Mouse (Mus musculus): ENCODE results near the gene Nfe2l3. TPM values are rescaled to one million over a fixed set of nuclear protein-coding genes. Genes with fewer than 3 reads are reported as not detected.
A peak's percentile ranks its signal among the peaks of the same experiment; 100 is the strongest.

The Nfe2l3 gene
- polyA plus RNA-seq, 1 experiment from 2014 or later, result 1.7 TPM

DNA sequence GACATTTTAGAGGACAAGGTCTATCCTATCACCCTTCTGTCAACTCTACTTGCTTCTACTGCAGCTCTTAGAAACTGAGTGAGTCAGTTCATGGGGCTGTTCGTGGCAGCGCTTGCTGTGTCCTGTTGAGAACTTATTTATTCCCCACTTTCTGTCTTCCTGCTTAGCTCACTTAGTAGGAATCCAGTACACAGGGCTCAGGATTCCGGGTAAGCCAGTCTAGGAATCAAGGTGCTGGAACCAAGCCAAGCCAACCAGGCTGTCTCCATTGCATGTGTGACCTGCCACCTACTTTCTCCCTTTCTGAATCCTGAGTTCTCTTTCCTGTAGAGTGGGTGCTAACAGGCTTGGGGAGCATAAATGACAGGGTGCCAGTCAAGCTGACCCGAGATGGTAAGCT, 5.2 kb downstream of the Nfe2l3 start:
- Histone ChIP-seq H3K4me2 (ENCODE audit: low read depth, low read length) (no peak overlapping the region), H3K27me3 (ENCODE audit: control insufficient read depth, insufficient read depth, low read depth, low read length) (peaks cover 17% of the 10 kb centered on the region), H3K4me3 (ENCODE audit: low read length) (no peak overlapping the region), H3K4me1 (replicated peaks; ENCODE audit: control insufficient read depth, insufficient read depth, low read length) (peaks cover 13% of the 10 kb centered on the region), H3K27ac (ENCODE audit: low read length) (no peak overlapping the region), H3K9ac (ENCODE audit: low read length) (no peak overlapping the region), H3K36me3 (ENCODE audit: control insufficient read depth, insufficient read depth, low read length) (no peaks in the 10 kb centered on the region), H3K9me3 (ENCODE audit: control insufficient read depth, low read length) (no peaks in the 10 kb centered on the region)
- WGBS, result 44% methylated on average over 4 of the region's 4 CpGs
- peak; percentile 56; the same call in 1 of the 2 replicates for ATAC-seq (ENCODE audit: low read depth)

DNA sequence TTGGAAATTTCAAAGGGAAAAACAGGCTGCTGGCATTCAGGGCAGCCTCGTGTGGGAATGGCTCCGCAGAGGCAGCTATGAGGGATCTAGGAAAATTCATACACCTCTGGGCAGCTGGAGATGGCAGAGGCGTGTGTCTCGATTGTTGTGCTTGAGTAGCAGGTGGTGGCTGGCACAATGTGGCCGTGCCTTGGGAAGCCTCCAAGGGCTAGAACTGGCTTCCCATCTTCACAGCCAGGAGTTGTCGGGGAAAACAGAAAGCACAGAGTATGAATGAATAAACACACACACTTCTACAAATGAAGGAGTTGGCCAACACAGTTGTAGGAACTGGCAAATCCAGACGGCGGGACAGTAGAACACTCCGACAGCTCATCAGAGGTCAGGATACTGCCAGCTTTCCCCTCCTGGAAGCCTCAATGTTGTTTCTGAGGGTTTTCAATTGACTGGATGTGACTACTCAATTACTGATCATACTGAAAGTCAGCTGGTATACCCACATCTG, 6.4 kb downstream of the Nfe2l3 start:
- no peaks in the 10 kb centered on the region for H3K36me3 ChIP-seq (ENCODE audit: control insufficient read depth, insufficient read depth, low read length)
- H3K4me3 ChIP-seq (ENCODE audit: low read length), result no peak overlapping the region
- H3K9ac ChIP-seq (ENCODE audit: low read length), result no peak overlapping the region
- peaks cover 7% of the 10 kb centered on the region; the same call in 1 of the 2 replicates for H3K4me1 ChIP-seq (replicated peaks; ENCODE audit: control insufficient read depth, insufficient read depth, low read length)
- no peaks in the 10 kb centered on the region for H3K9me3 ChIP-seq (ENCODE audit: control insufficient read depth, low read length)
- no peak overlapping the region for H3K27ac ChIP-seq (ENCODE audit: low read length)
- WGBS, result 74% methylated on average over 9 of the region's 9 CpGs
- H3K4me2 ChIP-seq (ENCODE audit: low read depth, low read length), result no peak overlapping the region
- ATAC-seq (ENCODE audit: low read depth), result no peak
- peaks cover 5% of the 10 kb centered on the region; the same call in 1 of the 2 replicates for H3K27me3 ChIP-seq (ENCODE audit: control insufficient read depth, insufficient read depth, low read depth, low read length)

DNA sequence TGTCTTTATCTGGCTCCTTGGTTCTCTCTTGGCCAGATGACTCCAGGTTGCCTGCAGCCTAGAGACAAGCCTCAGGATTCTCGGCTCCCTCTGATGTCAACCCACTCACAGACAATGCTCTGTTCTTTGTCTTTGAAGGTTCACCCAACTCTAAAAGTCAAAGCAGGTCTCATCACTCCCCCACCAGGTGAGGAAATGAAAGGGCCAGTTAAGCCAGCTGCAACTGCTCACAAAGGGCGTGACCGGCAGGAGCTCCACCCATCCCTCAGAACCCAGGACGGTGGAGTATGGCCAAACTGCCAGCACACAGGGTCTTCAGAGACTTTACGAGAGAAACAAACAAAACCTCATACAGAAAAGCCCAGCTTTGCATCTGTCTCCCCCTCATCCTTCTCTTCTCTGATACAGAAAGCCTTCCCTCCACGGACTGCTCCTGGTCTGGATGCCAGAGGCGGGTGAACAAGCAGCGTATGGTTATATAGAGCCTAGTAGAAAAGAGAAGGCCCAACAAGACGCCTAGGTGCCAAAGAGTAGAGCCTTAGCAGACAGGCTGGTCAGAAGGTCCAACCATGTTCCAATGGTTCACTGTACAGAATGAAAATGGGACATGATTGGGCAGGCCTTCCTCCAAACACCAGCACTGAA, 9.8 kb downstream of the Nfe2l3 start:
- H3K27ac ChIP-seq (ENCODE audit: low read length), result no peak overlapping the region
- ATAC-seq (ENCODE audit: low read depth), result no peak
- H3K9me3 ChIP-seq (ENCODE audit: control insufficient read depth, low read length), result no peaks in the 10 kb centered on the region
- no peaks in the 10 kb centered on the region for H3K36me3 ChIP-seq (ENCODE audit: control insufficient read depth, insufficient read depth, low read length)
- no peak overlapping the region for H3K4me2 ChIP-seq (ENCODE audit: low read depth, low read length)
- 55% methylated on average over 9 of the region's 9 CpGs for WGBS
- H3K9ac ChIP-seq (ENCODE audit: low read length), result no peak overlapping the region
- H3K27me3 ChIP-seq (ENCODE audit: control insufficient read depth, insufficient read depth, low read depth, low read length), result no peaks in the 10 kb centered on the region
- no peak overlapping the region for H3K4me3 ChIP-seq (ENCODE audit: low read length)
- H3K4me1 ChIP-seq (replicated peaks; ENCODE audit: control insufficient read depth, insufficient read depth, low read length), result peaks cover 4% of the 10 kb centered on the region; the same call in 1 of the 2 replicates

DNA sequence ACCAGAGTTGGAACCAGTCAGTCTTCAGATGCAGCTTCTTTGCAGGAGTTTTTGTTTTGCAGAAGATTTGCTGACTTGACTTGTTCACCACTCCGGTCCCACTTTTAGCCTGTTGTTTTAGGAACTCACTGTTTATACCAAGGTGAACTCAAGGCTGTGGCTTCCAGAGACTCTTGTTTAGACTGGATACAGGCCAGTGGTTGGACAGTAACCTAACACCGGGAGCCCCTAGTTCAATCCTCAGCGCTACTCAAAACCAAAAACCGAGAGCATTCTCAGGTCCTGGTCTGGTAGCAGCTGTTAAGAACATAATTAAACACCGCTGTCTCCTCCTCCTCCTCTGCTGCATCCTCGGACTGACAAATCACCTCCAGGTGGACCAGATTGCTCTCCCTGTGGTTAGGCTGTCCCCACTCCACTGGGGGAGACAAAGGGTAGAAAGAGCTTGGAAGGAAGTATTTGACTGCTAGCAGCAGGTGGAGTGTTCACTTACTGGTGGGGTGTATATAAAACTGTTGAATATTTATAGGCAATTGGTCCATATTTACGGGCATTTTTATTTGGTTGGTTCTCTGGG, 20.5 kb downstream of the Nfe2l3 start:
- WGBS, result 60% methylated on average over 7 of the region's 7 CpGs
- Histone ChIP-seq H3K9ac (ENCODE audit: low read length) (no peak overlapping the region), H3K4me2 (ENCODE audit: low read depth, low read length) (no peak overlapping the region), H3K9me3 (ENCODE audit: control insufficient read depth, low read length) (no peaks in the 10 kb centered on the region), H3K4me1 (replicated peaks; ENCODE audit: control insufficient read depth, insufficient read depth, low read length) (no peaks in the 10 kb centered on the region), H3K4me3 (ENCODE audit: low read length) (no peak overlapping the region), H3K27ac (ENCODE audit: low read length) (no peak overlapping the region), H3K27me3 (ENCODE audit: control insufficient read depth, insufficient read depth, low read depth, low read length) (no peaks in the 10 kb centered on the region), H3K36me3 (ENCODE audit: control insufficient read depth, insufficient read depth, low read length) (peaks cover 4% of the 10 kb centered on the region; the same call in 1 of the 2 replicates)
- no peak for ATAC-seq (ENCODE audit: low read depth)

DNA sequence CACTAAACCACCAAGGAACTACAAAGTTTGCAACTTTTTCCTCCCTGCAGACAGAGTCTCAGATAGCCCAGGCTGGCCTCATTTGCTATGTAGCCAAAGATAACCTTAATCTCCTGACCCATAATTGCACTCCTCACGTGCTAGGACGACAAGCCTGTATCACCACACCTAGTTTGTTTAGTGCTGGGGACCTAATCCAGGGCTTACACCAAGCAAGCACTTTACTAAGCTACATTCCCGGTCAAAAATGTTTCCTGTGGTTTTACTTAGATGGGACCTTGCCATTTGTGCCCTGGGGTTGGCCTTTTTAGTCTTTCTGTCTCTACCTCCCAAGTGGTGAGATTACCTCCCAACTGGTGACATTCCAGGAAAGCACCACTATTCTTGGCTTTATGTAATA, 22.5 kb downstream of the Nfe2l3 start:
- Histone ChIP-seq H3K9me3 (ENCODE audit: control insufficient read depth, low read length) (no peaks in the 10 kb centered on the region), H3K27me3 (ENCODE audit: control insufficient read depth, insufficient read depth, low read depth, low read length) (no peaks in the 10 kb centered on the region), H3K4me2 (ENCODE audit: low read depth, low read length) (no peak overlapping the region), H3K4me3 (ENCODE audit: low read length) (no peak overlapping the region), H3K36me3 (ENCODE audit: control insufficient read depth, insufficient read depth, low read length) (peaks cover 13% of the 10 kb centered on the region), H3K9ac (ENCODE audit: low read length) (no peak overlapping the region), H3K27ac (ENCODE audit: low read length) (no peak overlapping the region), H3K4me1 (replicated peaks; ENCODE audit: control insufficient read depth, insufficient read depth, low read length) (no peaks in the 10 kb centered on the region)
- WGBS, result 27% methylated on average over 3 of the region's 3 CpGs
- no peak for ATAC-seq (ENCODE audit: low read depth)

DNA sequence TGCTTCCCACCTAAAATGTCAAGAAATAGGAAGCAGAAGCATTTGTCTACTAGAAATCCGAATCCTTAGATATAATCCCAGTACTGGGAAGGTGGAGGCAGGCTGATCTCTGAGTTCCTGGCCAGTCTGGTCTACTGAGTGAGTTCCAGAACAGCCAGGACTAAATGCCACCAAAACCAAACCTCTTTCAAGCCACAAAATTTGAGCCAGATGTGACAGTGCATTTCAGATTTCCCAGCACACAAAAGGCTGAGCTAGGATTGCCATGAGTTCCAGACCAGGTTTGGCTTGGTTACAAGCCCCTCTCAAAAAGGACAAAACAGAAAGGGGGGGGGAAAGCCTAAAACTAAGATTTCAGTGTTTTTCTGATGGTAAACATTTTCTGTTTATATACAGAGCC, 23.7 kb downstream of the Nfe2l3 start:
- Histone ChIP-seq H3K9me3 (ENCODE audit: control insufficient read depth, low read length) (no peaks in the 10 kb centered on the region), H3K27ac (ENCODE audit: low read length) (no peak overlapping the region), H3K4me3 (ENCODE audit: low read length) (no peak overlapping the region), H3K36me3 (ENCODE audit: control insufficient read depth, insufficient read depth, low read length) (peaks cover 22% of the 10 kb centered on the region), H3K4me2 (ENCODE audit: low read depth, low read length) (no peak overlapping the region), H3K9ac (ENCODE audit: low read length) (no peak overlapping the region), H3K27me3 (ENCODE audit: control insufficient read depth, insufficient read depth, low read depth, low read length) (no peaks in the 10 kb centered on the region), H3K4me1 (replicated peaks; ENCODE audit: control insufficient read depth, insufficient read depth, low read length) (no peaks in the 10 kb centered on the region)
- WGBS, result 63% methylated on average over 1 of the region's 1 CpGs
- no peak for ATAC-seq (ENCODE audit: low read depth)

DNA sequence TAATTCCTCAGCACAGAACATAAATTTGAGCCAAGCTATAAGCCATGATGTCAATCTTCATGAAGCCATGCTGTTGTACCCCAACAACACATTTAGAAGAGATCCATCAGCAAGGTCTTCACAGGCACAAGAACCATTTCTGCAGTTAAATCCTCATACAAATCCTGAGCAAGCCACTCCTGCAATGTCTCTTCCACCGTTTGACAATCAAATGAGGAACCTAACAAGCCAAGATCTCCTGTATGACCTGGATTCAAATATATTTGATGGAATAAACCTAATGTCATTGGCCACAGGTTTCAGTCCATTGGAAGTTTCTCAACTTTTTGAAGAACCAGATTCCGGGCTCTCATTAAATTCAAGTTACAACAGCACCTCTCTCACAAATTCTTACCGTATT, 24.8 kb downstream of the Nfe2l3 start:
- ATAC-seq (ENCODE audit: low read depth), result no peak
- Histone ChIP-seq H3K9ac (ENCODE audit: low read length) (no peak overlapping the region), H3K27ac (ENCODE audit: low read length) (no peak overlapping the region), H3K4me2 (ENCODE audit: low read depth, low read length) (no peak overlapping the region), H3K9me3 (ENCODE audit: control insufficient read depth, low read length) (no peaks in the 10 kb centered on the region), H3K27me3 (ENCODE audit: control insufficient read depth, insufficient read depth, low read depth, low read length) (no peaks in the 10 kb centered on the region), H3K36me3 (ENCODE audit: control insufficient read depth, insufficient read depth, low read length) (peaks cover 30% of the 10 kb centered on the region), H3K4me3 (ENCODE audit: low read length) (no peak overlapping the region), H3K4me1 (replicated peaks; ENCODE audit: control insufficient read depth, insufficient read depth, low read length) (no peaks in the 10 kb centered on the region)
- WGBS, result 74% methylated on average over 3 of the region's 3 CpGs

DNA sequence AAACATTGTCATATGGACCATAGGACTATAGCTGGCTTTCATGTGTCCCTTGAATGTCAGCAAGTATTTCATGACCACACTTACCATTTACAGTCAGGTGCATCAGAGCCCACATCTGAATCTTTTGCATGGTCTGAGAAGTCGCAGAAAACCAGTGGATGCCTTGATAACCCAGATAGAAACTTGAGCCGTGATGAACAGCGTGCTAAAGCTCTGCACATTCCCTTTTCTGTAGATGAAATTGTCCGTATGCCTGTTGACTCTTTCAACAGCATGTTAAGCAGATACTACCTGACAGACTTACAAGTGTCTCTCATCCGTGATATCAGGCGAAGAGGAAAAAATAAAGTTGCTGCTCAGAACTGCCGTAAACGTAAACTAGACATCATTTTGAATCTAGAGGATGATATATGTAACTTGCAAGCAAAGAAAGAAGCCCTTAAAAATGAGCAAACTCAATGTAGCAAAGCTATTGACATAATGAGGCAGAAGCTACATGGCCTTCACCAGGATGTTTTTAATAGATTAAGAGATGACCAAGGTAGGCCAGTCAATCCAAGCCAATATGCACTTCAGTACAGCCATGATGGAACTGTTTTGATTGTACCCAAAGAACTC, 25.4 kb downstream of the Nfe2l3 start:
- Histone ChIP-seq H3K27ac (ENCODE audit: low read length) (no peak overlapping the region), H3K4me2 (ENCODE audit: low read depth, low read length) (no peak overlapping the region), H3K9ac (ENCODE audit: low read length) (no peak overlapping the region), H3K4me1 (replicated peaks; ENCODE audit: control insufficient read depth, insufficient read depth, low read length) (no peaks in the 10 kb centered on the region), H3K4me3 (ENCODE audit: low read length) (no peak overlapping the region), H3K9me3 (ENCODE audit: control insufficient read depth, low read length) (no peaks in the 10 kb centered on the region), H3K36me3 (ENCODE audit: control insufficient read depth, insufficient read depth, low read length) (peaks cover 31% of the 10 kb centered on the region), H3K27me3 (ENCODE audit: control insufficient read depth, insufficient read depth, low read depth, low read length) (no peaks in the 10 kb centered on the region)
- WGBS, result 63% methylated on average over 8 of the region's 8 CpGs
- no peak for ATAC-seq (ENCODE audit: low read depth)

DNA sequence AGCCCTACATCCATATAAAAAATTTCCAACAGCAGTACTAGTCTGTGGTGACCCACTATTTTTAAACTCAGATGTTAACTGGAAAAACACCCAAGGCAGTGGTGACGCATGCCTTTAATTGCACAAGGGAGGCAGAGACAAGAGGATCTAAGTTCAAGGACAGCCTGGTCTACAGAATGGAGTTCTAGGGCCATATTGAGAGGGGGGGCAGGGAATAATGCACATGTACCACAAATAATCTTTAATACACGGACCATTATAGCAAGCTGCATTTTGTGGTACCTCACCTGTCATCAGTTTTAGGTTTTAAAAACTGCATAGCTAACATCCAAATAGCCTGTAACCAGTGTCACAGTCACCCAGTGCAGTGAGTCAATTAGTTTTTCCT, 26.4 kb downstream of the Nfe2l3 start:
- no peaks in the 10 kb centered on the region for H3K27me3 ChIP-seq (ENCODE audit: control insufficient read depth, insufficient read depth, low read depth, low read length)
- no peak for ATAC-seq (ENCODE audit: low read depth)
- H3K9ac ChIP-seq (ENCODE audit: low read length), result no peak overlapping the region
- WGBS, result 46% methylated on average over 2 of the region's 2 CpGs
- no peak overlapping the region for H3K27ac ChIP-seq (ENCODE audit: low read length)
- H3K9me3 ChIP-seq (ENCODE audit: control insufficient read depth, low read length), result no peaks in the 10 kb centered on the region
- no peak overlapping the region for H3K4me3 ChIP-seq (ENCODE audit: low read length)
- H3K4me1 ChIP-seq (replicated peaks; ENCODE audit: control insufficient read depth, insufficient read depth, low read length), result no peaks in the 10 kb centered on the region
- H3K36me3 ChIP-seq (ENCODE audit: control insufficient read depth, insufficient read depth, low read length), result peaks cover 38% of the 10 kb centered on the region
- H3K4me2 ChIP-seq (ENCODE audit: low read depth, low read length), result no peak overlapping the region

All from lung, embryonic 16.5 days (tissue).